Mouse (Mus musculus) NIH3T3 (cell line): Measurements from ENCODE around the gene Heg1.

ENCODE experiments used
- DNase-seq: peaks from one replicate; pipeline ENCODE4 v3.0.0-alpha.2; 2012; ENCODE audit warnings: low read depth

Heg1 gene

GRCm38 (mm10) chr16:33742233-33742632 lies 58.1 kb downstream of the Heg1 start:
- no peak for DNase-seq

GRCm38 (mm10) chr16:33744622-33745419 lies 60.7 kb downstream of the Heg1 start:
- DNase-seq: peak; percentile 64

DNA sequence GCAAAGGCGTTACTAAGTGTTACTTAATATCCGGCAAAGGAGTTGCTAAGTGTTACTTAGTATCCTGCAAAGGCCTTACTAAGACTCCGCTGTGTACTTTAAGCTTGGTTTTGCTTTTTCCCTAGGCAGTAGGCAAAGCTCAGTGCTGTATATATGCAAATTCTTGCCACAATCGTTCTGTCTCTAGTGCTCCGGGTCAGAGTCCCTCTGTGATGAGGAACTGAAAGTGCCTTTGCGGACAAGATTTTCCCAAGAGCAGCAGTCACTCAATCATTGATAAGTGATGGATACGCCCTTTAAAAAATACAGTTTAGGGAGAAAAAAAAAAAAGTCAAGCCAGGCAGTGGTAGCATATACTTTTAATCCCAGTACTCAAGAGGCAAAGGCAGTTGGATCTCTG lies 61.3 kb downstream of the Heg1 start:
- no peak for DNase-seq

DNA sequence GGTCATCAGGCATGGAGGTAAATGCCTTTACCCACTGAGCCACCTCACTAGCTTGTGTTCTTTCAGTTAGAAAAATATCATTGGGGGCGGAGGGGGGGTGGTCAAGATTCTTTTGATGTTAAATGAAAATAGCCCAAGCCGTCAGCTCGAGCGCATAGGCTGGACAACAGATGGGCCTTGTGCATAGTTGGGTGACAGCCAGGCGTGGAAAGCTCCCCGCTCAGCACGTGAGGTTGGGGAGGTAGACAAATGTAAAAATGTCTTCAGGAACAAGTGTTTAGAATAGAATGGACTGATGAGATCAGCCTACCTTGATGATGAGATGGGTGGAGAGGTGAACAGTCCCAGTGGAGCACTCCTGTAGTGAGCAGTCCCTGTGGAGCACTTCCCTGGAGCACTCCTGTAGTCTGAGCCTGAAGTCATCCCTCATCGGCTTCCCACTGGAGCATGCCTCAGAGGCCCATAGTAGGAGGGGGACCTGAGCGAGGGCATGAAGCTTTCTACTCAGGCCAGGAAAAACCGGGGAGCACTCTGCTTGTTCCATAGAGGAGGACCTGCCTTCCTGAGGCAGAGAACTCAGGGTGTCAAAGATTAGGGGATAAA lies 62.0 kb downstream of the Heg1 start:
- DNase-seq: no peak

- DNase-seq: no peak
These were observed 63.3 kb downstream of the Heg1 start for GRCm38 (mm10) chr16:33747346-33747954.

- no peak for DNase-seq
These were observed 63.8 kb downstream of the Heg1 start for GRCm38 (mm10) chr16:33747994-33748393.

- DNase-seq: no peak
These were observed 67.0 kb downstream of the Heg1 start for GRCm38 (mm10) chr16:33751152-33751551.

- no peak for DNase-seq
These were observed 67.4 kb downstream of the Heg1 start for GRCm38 (mm10) chr16:33751590-33751989.

GRCm38 (mm10) chr16:33752904-33753578 lies 68.9 kb downstream of the Heg1 start:
- DNase-seq: no peak

DNA sequence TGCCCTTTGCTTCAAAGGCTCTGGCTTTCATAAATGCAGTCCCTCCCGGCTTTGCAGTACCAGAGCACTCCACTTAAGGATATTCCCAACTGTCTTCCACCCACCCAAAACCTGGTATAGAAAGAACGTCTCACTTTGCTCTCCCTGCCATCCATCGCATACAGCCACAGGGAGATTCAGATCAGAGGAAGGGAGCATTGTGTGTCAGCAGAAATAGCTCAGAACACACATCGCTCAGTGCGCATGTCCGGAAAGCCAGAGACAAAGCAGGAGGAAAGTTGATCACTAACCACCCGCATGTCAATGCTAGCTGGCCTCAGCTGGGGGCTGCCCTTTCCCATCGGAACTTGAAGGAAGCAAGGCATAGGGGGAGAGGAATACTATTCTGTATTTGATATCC lies 71.1 kb downstream of the Heg1 start:
- no peak for DNase-seq

DNA sequence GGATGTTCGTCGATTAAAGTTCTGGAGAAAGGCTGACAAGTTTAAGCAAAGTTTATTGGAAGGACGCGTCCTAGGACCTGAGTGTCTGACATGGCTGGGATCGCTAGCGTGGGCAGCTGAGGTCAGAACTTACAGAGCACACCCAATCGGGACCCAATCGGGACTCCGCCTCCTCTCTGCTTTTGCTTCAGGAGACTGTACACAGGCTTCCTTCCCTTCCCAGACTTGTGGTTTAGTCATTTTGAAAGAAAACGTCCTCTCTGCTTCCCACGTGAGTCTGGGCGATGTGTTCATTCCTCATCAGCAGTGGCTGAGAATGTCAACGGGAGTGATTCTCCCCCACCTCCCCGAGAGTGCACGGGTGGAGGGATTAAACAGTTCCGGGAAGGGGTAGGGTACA lies 71.8 kb downstream of the Heg1 start:
- no peak for DNase-seq

DNA sequence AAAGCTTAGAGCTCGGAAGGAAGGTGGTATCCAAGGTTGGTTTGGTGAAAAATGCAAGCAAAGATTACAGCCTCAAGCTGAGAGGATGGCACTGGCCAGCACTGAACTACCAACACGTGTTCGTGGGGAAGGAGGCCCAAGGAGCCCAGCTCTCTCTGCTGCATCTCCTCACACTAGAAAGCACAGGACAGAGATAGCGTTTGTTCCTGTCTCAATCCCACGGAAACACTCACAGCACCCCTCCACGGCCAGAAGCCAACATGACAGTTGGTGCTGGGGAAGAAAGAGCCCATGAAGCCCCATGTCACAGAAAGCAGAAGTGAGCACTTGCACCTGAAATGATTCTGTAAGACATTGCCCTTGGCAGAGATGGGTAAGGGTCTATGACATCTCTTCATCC lies 72.2 kb downstream of the Heg1 start:
- no peak for DNase-seq

DNA sequence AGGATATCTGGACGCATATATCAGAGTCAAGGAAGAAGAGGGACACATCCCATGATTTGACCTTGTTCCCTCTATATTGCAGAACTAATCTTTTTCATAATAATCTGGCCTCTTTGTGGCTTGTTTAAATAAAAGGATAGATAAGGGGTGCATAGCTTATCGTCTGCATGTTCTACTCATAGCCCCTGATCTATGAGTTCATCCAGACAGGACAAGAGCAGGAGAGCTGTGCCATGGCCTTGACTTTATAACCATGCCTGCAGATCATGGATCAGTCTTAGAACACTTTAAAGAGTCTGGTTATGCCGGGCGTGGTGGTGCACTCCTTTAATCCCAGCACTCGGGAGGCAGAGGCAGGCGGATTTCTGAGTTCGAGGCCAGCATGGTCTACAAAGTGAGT lies 75.0 kb downstream of the Heg1 start:
- no peak for DNase-seq

GRCm38 (mm10) chr16:33760542-33760941 lies 76.4 kb downstream of the Heg1 start:
- no peak for DNase-seq

DNA sequence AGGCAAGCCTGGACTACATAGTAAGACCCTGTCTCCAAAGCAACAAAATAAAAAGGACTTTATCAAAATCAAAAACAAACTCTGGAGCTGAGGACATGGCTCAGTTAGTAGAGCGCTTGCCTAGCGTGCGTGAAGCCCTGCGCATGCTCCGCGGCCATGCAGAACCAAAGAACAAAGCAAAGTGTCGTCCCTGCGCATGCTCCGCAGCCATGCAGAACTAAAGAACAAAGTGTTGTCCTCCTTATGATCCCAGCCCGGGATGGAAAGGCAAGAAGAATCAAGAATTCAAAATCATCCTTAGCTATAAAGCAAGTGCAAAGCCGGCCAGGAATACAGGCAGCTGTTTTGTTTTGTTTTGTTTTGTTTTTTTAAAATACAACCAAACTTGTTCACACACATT lies 76.8 kb downstream of the Heg1 start:
- DNase-seq: no peak

- DNase-seq: no peak
These were observed 80.5 kb downstream of the Heg1 start for GRCm38 (mm10) chr16:33764501-33765193.

DNA sequence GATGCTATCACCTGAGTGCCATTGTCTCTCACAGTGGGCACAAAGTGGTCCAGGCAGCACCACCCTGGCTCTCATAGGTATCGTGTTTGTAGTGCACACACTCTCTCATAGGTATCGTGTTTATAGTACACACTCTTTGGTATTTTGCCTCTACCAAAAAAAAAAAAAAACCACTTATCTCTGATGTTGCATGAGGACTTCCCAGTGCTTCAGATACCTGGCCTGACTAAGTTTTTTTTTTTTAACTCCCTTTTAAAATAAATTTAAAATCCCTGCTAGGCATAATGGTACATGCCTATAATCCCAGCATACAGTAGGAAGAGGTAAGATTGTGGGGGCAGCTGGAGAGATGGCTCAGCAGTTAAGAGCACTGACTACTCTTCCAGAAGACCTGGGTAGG lies 81.3 kb downstream of the Heg1 start:
- DNase-seq: no peak

GRCm38 (mm10) chr16:33766309-33766708 lies 82.1 kb downstream of the Heg1 start:
- no peak for DNase-seq

DNA sequence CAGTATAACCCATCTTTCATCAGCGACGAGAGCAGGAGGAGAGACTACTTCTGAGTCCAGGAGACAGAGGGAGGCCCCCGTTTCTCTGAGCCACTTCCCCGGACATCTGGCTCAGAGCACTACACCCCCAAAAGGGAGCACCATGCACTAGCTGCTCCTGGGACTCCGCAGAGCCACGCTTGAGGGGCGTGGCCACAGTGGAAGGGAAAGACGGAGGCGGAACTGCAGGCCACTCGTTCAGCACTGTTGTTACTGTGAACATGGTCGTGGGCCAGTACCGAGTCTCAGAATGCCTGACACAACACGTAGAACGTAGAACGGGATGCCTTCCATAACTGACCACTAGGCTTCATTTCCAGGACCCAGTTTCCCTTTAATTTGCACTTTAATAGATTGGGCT lies 82.6 kb downstream of the Heg1 start:
- DNase-seq: no peak

- DNase-seq: peak; percentile 76
These were observed 84.5 kb downstream of the Heg1 start for GRCm38 (mm10) chr16:33768491-33769278.

- DNase-seq: no peak
These were observed 85.7 kb downstream of the Heg1 start for GRCm38 (mm10) chr16:33769848-33770247.
